Mouse (Mus musculus): ENCODE data around the gene AW549877.

GRCm38 (mm10) chr15:3995448-3996266 is at the start of gene AW549877:
- no peak for TF ChIP-seq CTCF (conservative IDR thresholded peaks at IDR 0.05; ENCODE audit: low read length)
- no peak for TF ChIP-seq POU5F1 (IDR thresholded peaks at IDR 0.05; ENCODE audit: borderline replicate concordance, low read length)
